Mouse (Mus musculus) lung, embryonic 16.5 days (tissue): ENCODE data around the gene Spryd4. TPM values are rescaled to one million over a fixed set of nuclear protein-coding genes. Genes with fewer than 3 reads are reported as not detected.

ENCODE experiments used
- ATAC-seq: fragments of 200-750 bp; cut with Nextera tagmentation; 2 replicates; pipeline ENCODE4 v1.8.0; 2017; ENCODE audit warnings: low read depth, mild to moderate bottlenecking, moderate library complexity
- H3K27ac ChIP-seq: fragments of 300-500 bp; sonication (generic); 2 replicates; pipeline ENCODE4 v1.5.1; 2014; ENCODE audit warnings: mild to moderate bottlenecking, control low read depth, low read length
- H3K27me3 ChIP-seq: fragments of 300-500 bp; sonication (generic); 2 replicates; pipeline ENCODE4 v1.6.1; 2014; ENCODE audit warnings: low read depth, low read length, mixed read lengths; ENCODE audit not compliant: control insufficient read depth, insufficient read depth
- H3K36me3 ChIP-seq: fragments of 300-500 bp; sonication (generic); 2 replicates; pipeline ENCODE4 v1.6.1; 2014; ENCODE audit warnings: low read length; ENCODE audit not compliant: control insufficient read depth, insufficient read depth
- H3K4me1 ChIP-seq: fragments of 300-500 bp; sonication (generic); replicated peaks from 2 replicates; pipeline ENCODE4 v1.6.1; 2014; ENCODE audit warnings: low read length, mixed read lengths; ENCODE audit not compliant: control insufficient read depth, insufficient read depth
- H3K4me2 ChIP-seq: fragments of 300-500 bp; sonication (generic); 2 replicates; pipeline ENCODE4 v1.6.1; 2014; ENCODE audit warnings: low read depth, low read length, control low read depth
- H3K4me3 ChIP-seq: fragments of 300-500 bp; sonication (generic); 2 replicates; pipeline ENCODE4 v1.5.1; 2014; ENCODE audit warnings: mild to moderate bottlenecking, low read length, control low read depth
- H3K9ac ChIP-seq: fragments of 300-500 bp; sonication (generic); 2 replicates; pipeline ENCODE4 v1.6.1; 2014; ENCODE audit warnings: low read length, control low read depth
- H3K9me3 ChIP-seq: fragments of 300-500 bp; sonication (generic); 2 replicates; pipeline ENCODE4 v1.6.1; 2016; ENCODE audit warnings: low read length; ENCODE audit not compliant: control insufficient read depth
- WGBS: fragments of 180-500 bp; shearing (Covaris S2); extraction: QIAGEN DNeasy Blood & Tissue Kit; methylation state at CpG from one replicate; pipeline ENCODE4 v1.1.7; 2014; 5-methylcytosine and 5-hydroxymethylcytosine counted together
- polyA plus RNA-seq: library from polyadenylated mRNA; unstranded; fragments of >200 nt; fragmentation: Nextera tagmentation; extraction: Ambion mirVana; gene quantifications from 2 replicates; pipeline ENCODE4 v1.2.1, GENCODE M21; 2015

The Spryd4 gene
- polyA plus RNA-seq, 1 experiment from 2014 or later: 24.5 TPM

- H3K36me3 ChIP-seq: peaks cover 49% of the 10 kb centered on the region
- no peak overlapping the region for H3K4me2 ChIP-seq
- H3K27me3 ChIP-seq: no peaks in the 10 kb centered on the region
- H3K4me3 ChIP-seq: no peak overlapping the region
- H3K9me3 ChIP-seq: no peaks in the 10 kb centered on the region
- H3K4me1 ChIP-seq: no peaks in the 10 kb centered on the region
- ATAC-seq: no peak
- no peak overlapping the region for H3K27ac ChIP-seq
- 91% methylated on average over 15 of the region's 15 CpGs for WGBS
- H3K9ac ChIP-seq: no peak overlapping the region
Measured at GRCm38 (mm10) chr10:128244121-128244520, 32.5 kb upstream of the Spryd4 start.

- Histone ChIP-seq H3K9me3 (no peaks in the 10 kb centered on the region), H3K9ac (no peak overlapping the region), H3K4me2 (no peak overlapping the region), H3K4me3 (no peak overlapping the region), H3K36me3 (peaks cover 45% of the 10 kb centered on the region), H3K27me3 (no peaks in the 10 kb centered on the region), H3K27ac (no peak overlapping the region), H3K4me1 (no peaks in the 10 kb centered on the region)
- WGBS: 80% methylated on average over 8 of the region's 8 CpGs
- no peak for ATAC-seq
Measured at GRCm38 (mm10) chr10:128243252-128243651, 31.6 kb upstream of the Spryd4 start.

- no peak overlapping the region for H3K9ac ChIP-seq
- no peaks in the 10 kb centered on the region for H3K9me3 ChIP-seq
- ATAC-seq: no peak
- 79% methylated on average over 18 of the region's 18 CpGs for WGBS
- H3K36me3 ChIP-seq: peaks cover 30% of the 10 kb centered on the region
- peaks cover 2% of the 10 kb centered on the region for H3K4me1 ChIP-seq
- no peak overlapping the region for H3K4me2 ChIP-seq
- no peak overlapping the region for H3K27ac ChIP-seq
- no peak overlapping the region for H3K4me3 ChIP-seq
- no peaks in the 10 kb centered on the region for H3K27me3 ChIP-seq
Measured at GRCm38 (mm10) chr10:128240131-128240530, 28.5 kb upstream of the Spryd4 start.

GRCm38 (mm10) chr10:128239140-128239539 is 27.5 kb upstream of the Spryd4 start:
- no peak overlapping the region for H3K4me3 ChIP-seq
- H3K27ac ChIP-seq: no peak overlapping the region
- H3K4me2 ChIP-seq: no peak overlapping the region
- H3K4me1 ChIP-seq: peaks cover 2% of the 10 kb centered on the region
- WGBS: 90% methylated on average over 4 of the region's 4 CpGs
- no peaks in the 10 kb centered on the region for H3K9me3 ChIP-seq
- no peak overlapping the region for H3K9ac ChIP-seq
- H3K36me3 ChIP-seq: peaks cover 22% of the 10 kb centered on the region
- H3K27me3 ChIP-seq: no peaks in the 10 kb centered on the region
- ATAC-seq: no peak

- peaks cover 2% of the 10 kb centered on the region for H3K4me1 ChIP-seq
- no peak overlapping the region for H3K27ac ChIP-seq
- ATAC-seq: no peak
- H3K9me3 ChIP-seq: no peaks in the 10 kb centered on the region
- peaks cover 19% of the 10 kb centered on the region for H3K36me3 ChIP-seq
- H3K4me2 ChIP-seq: no peak overlapping the region
- WGBS: 80% methylated on average over 15 of the region's 15 CpGs
- no peak overlapping the region for H3K4me3 ChIP-seq
- H3K9ac ChIP-seq: no peak overlapping the region
- no peaks in the 10 kb centered on the region for H3K27me3 ChIP-seq
Measured at GRCm38 (mm10) chr10:128237807-128238480, 26.3 kb upstream of the Spryd4 start.

GRCm38 (mm10) chr10:128236321-128236720 is 24.7 kb upstream of the Spryd4 start:
- no peak overlapping the region for H3K4me3 ChIP-seq
- no peaks in the 10 kb centered on the region for H3K27me3 ChIP-seq
- H3K27ac ChIP-seq: no peak overlapping the region
- 72% methylated on average over 4 of the region's 4 CpGs for WGBS
- no peak for ATAC-seq
- H3K9me3 ChIP-seq: no peaks in the 10 kb centered on the region
- no peak overlapping the region for H3K4me2 ChIP-seq
- peaks cover 5% of the 10 kb centered on the region for H3K4me1 ChIP-seq
- H3K9ac ChIP-seq: no peak overlapping the region
- peaks cover 11% of the 10 kb centered on the region for H3K36me3 ChIP-seq

GRCm38 (mm10) chr10:128232420-128232985 is 20.9 kb upstream of the Spryd4 start:
- peak overlapping the region; percentile 67 for H3K4me2 ChIP-seq
- peak overlapping the region; percentile 97 for H3K27ac ChIP-seq
- H3K9ac ChIP-seq: peak overlapping the region; percentile 90
- H3K9me3 ChIP-seq: no peaks in the 10 kb centered on the region
- WGBS: under 1% methylated on average over 14 of the region's 14 CpGs
- ATAC-seq: peak; percentile 58
- H3K36me3 ChIP-seq: no peaks in the 10 kb centered on the region
- no peaks in the 10 kb centered on the region for H3K27me3 ChIP-seq
- H3K4me3 ChIP-seq: peak overlapping the region; percentile 83
- H3K4me1 ChIP-seq: peaks cover 7% of the 10 kb centered on the region

- H3K9me3 ChIP-seq: no peaks in the 10 kb centered on the region
- peak within 1 kb of the TSS; percentile 97 for H3K27ac ChIP-seq
- no peaks in the 10 kb centered on the region for H3K27me3 ChIP-seq
- no peaks in the 10 kb centered on the region for H3K36me3 ChIP-seq
- ATAC-seq: peak; percentile 93
- WGBS: under 1% methylated on average over 53 of the region's 58 CpGs
- peak within 1 kb of the TSS; percentile 67 for H3K4me2 ChIP-seq
- peaks cover 7% of the 10 kb centered on the region for H3K4me1 ChIP-seq
- peak within 1 kb of the TSS; percentile 83 for H3K4me3 ChIP-seq
- H3K9ac ChIP-seq: peak within 1 kb of the TSS; percentile 90
Measured at GRCm38 (mm10) chr10:128231697-128232419, 20.3 kb upstream of the Spryd4 start, which contains the start of gene Timeless. Gene Timeless (plus strand): TSS chr10:128232065.

- H3K4me3 ChIP-seq: peak overlapping the region; percentile 83
- H3K9ac ChIP-seq: peak overlapping the region; percentile 90
- H3K27me3 ChIP-seq: no peaks in the 10 kb centered on the region
- H3K27ac ChIP-seq: peak overlapping the region; percentile 97; the same call in 1 of the 2 replicates
- no peaks in the 10 kb centered on the region for H3K9me3 ChIP-seq
- H3K4me2 ChIP-seq: peak overlapping the region; percentile 67
- peaks cover 7% of the 10 kb centered on the region for H3K4me1 ChIP-seq
- WGBS: 3% methylated on average over 5 of the region's 5 CpGs
- no peaks in the 10 kb centered on the region for H3K36me3 ChIP-seq
- ATAC-seq: no peak
Measured at GRCm38 (mm10) chr10:128231146-128231545, 19.5 kb upstream of the Spryd4 start.
